Mouse (Mus musculus) megakaryocyte-erythroid progenitor cell, adult 5-6 weeks (primary cell): ENCODE measurements around the gene Taar7a. TPM values are rescaled to one million over a fixed set of nuclear protein-coding genes. Genes with fewer than 3 reads are reported as not detected.

ENCODE experiments used
- ATAC-seq: replicated peaks from 2 replicates; pipeline ENCODE4 v1.8.0; 2016; ENCODE audit warnings: mild to moderate bottlenecking, inconsistent platforms; ENCODE audit not compliant: severe bottlenecking, poor library complexity, low FRiP score, low TSS enrichment
- total RNA-seq, 2 experiments: library from RNA; stranded (forward) in 1 of 2; stranded (reverse) in 1 of 2; fragments of 200-1000, 215-1000 nt in 1 of 2; fragments of >200 nt in 1 of 2; fragmentation: Nextera tagmentation in 1 of 2; gene quantifications; 2 replicates each; pipeline ENCODE4 v1.2.3; 2014 to 2017

Gene Taar7a
- total RNA-seq, 2 experiments from 2014 or later, result not detected

- ATAC-seq, result no peak
Observed at GRCm38 (mm10) chr10:23951714-23952113, 41.6 kb downstream of the Taar7a start.

GRCm38 (mm10) chr10:23949508-23950005, 43.7 kb downstream of the Taar7a start, which contains the start of gene Taar3:
TSS of gene Taar3 (plus strand) at chr10:23949558.
- ATAC-seq, result no peak

- no peak for ATAC-seq
Observed at GRCm38 (mm10) chr10:23948026-23948425, 45.3 kb downstream of the Taar7a start.

- no peak for ATAC-seq
Observed at GRCm38 (mm10) chr10:23942465-23942864, 50.8 kb downstream of the Taar7a start.

Other genes starting within 250 kb of the Taar7a start
- gene Rps12, start 206.2 kb downstream of the Taar7a start, total RNA-seq (2014; fragmentation: Nextera tagmentation), result 11,537 and 12,520 TPM in 2 replicates
- 1,872 and 1,888 TPM in 2 replicates for gene Rps12, start 206.2 kb downstream of the Taar7a start, total RNA-seq (2017)
- 3.7 and 4.9 TPM in 2 replicates for gene Slc18b1, start 196.5 kb downstream of the Taar7a start, total RNA-seq (2014; fragmentation: Nextera tagmentation)
- 0.89 and 1.4 TPM in 2 replicates for gene Slc18b1, start 196.5 kb downstream of the Taar7a start, total RNA-seq (2017)
- not detected in 2 replicates for gene Vnn3, start 142.0 kb downstream of the Taar7a start, total RNA-seq (2014; fragmentation: Nextera tagmentation)
- not detected in 2 replicates for gene Vnn3, start 142.0 kb downstream of the Taar7a start, total RNA-seq (2017)
- gene Vnn1, start 98.8 kb downstream of the Taar7a start, total RNA-seq (2014; fragmentation: Nextera tagmentation), result not detected in 2 replicates
- not detected in 2 replicates for gene Vnn1, start 98.8 kb downstream of the Taar7a start, total RNA-seq (2017)
- not detected in 2 replicates for gene Taar1, start 73.1 kb downstream of the Taar7a start, total RNA-seq (2014; fragmentation: Nextera tagmentation)
- not detected in 2 replicates for gene Taar1, start 73.1 kb downstream of the Taar7a start, total RNA-seq (2017)
- gene Taar2, start 54.9 kb downstream of the Taar7a start, total RNA-seq (2014; fragmentation: Nextera tagmentation), result not detected in 2 replicates
- gene Taar2, start 54.9 kb downstream of the Taar7a start, total RNA-seq (2017), result not detected in 2 replicates
- not detected in 2 replicates for gene Taar3, start 43.9 kb downstream of the Taar7a start, total RNA-seq (2014; fragmentation: Nextera tagmentation)
- gene Taar3, start 43.9 kb downstream of the Taar7a start, total RNA-seq (2017), result not detected in 2 replicates
- not detected in 2 replicates for gene Taar4, start 33.0 kb downstream of the Taar7a start, total RNA-seq (2014; fragmentation: Nextera tagmentation)
- not detected in 2 replicates for gene Taar4, start 33.0 kb downstream of the Taar7a start, total RNA-seq (2017)
- not detected in 2 replicates for gene Taar5, start 22.8 kb downstream of the Taar7a start, total RNA-seq (2014; fragmentation: Nextera tagmentation)
- not detected in 2 replicates for gene Taar5, start 22.8 kb downstream of the Taar7a start, total RNA-seq (2017)
- gene Taar6, start 7.8 kb downstream of the Taar7a start, total RNA-seq (2014; fragmentation: Nextera tagmentation), result not detected in 2 replicates
- gene Taar6, start 7.8 kb downstream of the Taar7a start, total RNA-seq (2017), result not detected in 2 replicates
- not detected in 2 replicates for gene Taar7b, start 6.5 kb upstream of the Taar7a start, total RNA-seq (2014; fragmentation: Nextera tagmentation)
- gene Taar7b, start 6.5 kb upstream of the Taar7a start, total RNA-seq (2017), result not detected in 2 replicates
- gene Taar7d, start 33.7 kb upstream of the Taar7a start, total RNA-seq (2014; fragmentation: Nextera tagmentation), result not detected in 2 replicates
- gene Taar7d, start 33.7 kb upstream of the Taar7a start, total RNA-seq (2017), result not detected in 2 replicates
- gene Taar7e, start 44.1 kb upstream of the Taar7a start, total RNA-seq (2014; fragmentation: Nextera tagmentation), result not detected in 2 replicates
- not detected in 2 replicates for gene Taar7e, start 44.1 kb upstream of the Taar7a start, total RNA-seq (2017)
- gene Taar7f, start 56.0 kb upstream of the Taar7a start, total RNA-seq (2014; fragmentation: Nextera tagmentation), result not detected in 2 replicates
- gene Taar7f, start 56.0 kb upstream of the Taar7a start, total RNA-seq (2017), result not detected in 2 replicates
- not detected in 2 replicates for gene Taar8a, start 83.0 kb upstream of the Taar7a start, total RNA-seq (2014; fragmentation: Nextera tagmentation)
- not detected in 2 replicates for gene Taar8a, start 83.0 kb upstream of the Taar7a start, total RNA-seq (2017)
- not detected in 2 replicates for gene Taar8b, start 98.8 kb upstream of the Taar7a start, total RNA-seq (2014; fragmentation: Nextera tagmentation)
- gene Taar8b, start 98.8 kb upstream of the Taar7a start, total RNA-seq (2017), result not detected in 2 replicates
- not detected in 2 replicates for gene Taar8c, start 108.4 kb upstream of the Taar7a start, total RNA-seq (2014; fragmentation: Nextera tagmentation)
- gene Taar8c, start 108.4 kb upstream of the Taar7a start, total RNA-seq (2017), result not detected in 2 replicates
- gene Taar9, start 116.1 kb upstream of the Taar7a start, total RNA-seq (2014; fragmentation: Nextera tagmentation), result not detected in 2 replicates
- not detected in 2 replicates for gene Taar9, start 116.1 kb upstream of the Taar7a start, total RNA-seq (2017)
- gene Stx7, start 155.8 kb upstream of the Taar7a start, total RNA-seq (2014; fragmentation: Nextera tagmentation), result 18.7 and 32.2 TPM in 2 replicates
- 28.1 and 29.5 TPM in 2 replicates for gene Stx7, start 155.8 kb upstream of the Taar7a start, total RNA-seq (2017)
- gene Moxd1, start 230.0 kb upstream of the Taar7a start, total RNA-seq (2014; fragmentation: Nextera tagmentation), result not detected in 2 replicates
- gene Moxd1, start 230.0 kb upstream of the Taar7a start, total RNA-seq (2017), result not detected in 2 replicates